ENCODE assay signal across 8 mouse cellular contexts in genomic region chr11:106788775-106789459, GRCm38 (mm10). TPM values are rescaled to one million over a fixed set of nuclear protein-coding genes. Genes with fewer than 3 reads are reported as not detected.
DNase-seq lines count a peak whose midpoint lies in the region; ATAC-seq lines count a peak whose summit lies in the region.

TSS of gene Ddx5 (minus strand) at chr11:106789185.
TSS of gene Cep95 (plus strand) at chr11:106789252.

- H3K4me3 ChIP-seq in hindbrain, embryonic 15.5 days = peak within 1 kb of the TSS; percentile 66

- peaks cover 38% of the 10 kb centered on the region for H3K4me1 ChIP-seq in hindbrain, embryonic 15.5 days (replicated peaks)

- under 1% methylated on average over 58 of the region's 58 CpGs for WGBS in hindbrain, embryonic 15.5 days

- no peaks in the 10 kb centered on the region for H3K9me3 ChIP-seq in hindbrain, embryonic 15.5 days

- peak within 1 kb of the TSS; percentile 67 for H3K4me2 ChIP-seq in hindbrain, embryonic 15.5 days

- DNase-seq in ZHBTc4 (ENCODE audit: low read depth, low spot score) = peak; percentile 99
- DNase-seq in cerebellum, postnatal 4 days (ENCODE audit: low spot score in 2 of 2) = peak; percentile 86 to 95
- DNase-seq in gastrocnemius, adult 18-20 months (ENCODE audit: low spot score) = peak; percentile 98
- DNase-seq in layer of hippocampus, postnatal 36 days = peak; percentile 93 to 97
- peak; percentile 98 for DNase-seq in lung, postnatal 25 days (ENCODE audit: low spot score)
- peak; percentile 95 for DNase-seq in retina, adult 2 months (ENCODE audit: low read depth, low spot score)
- DNase-seq in thymus, postnatal 4 days = peak; percentile 99

- ATAC-seq in hindbrain, embryonic 15.5 days (ENCODE audit: low FRiP score, low read depth) = peak; percentile 95

- H3K36me3 ChIP-seq in hindbrain, embryonic 15.5 days = peaks cover 37% of the 10 kb centered on the region

- peak within 1 kb of the TSS; percentile 100 for H3K27ac ChIP-seq in hindbrain, embryonic 15.5 days (replicated peaks)

- peak within 1 kb of the TSS; percentile 85 for H3K9ac ChIP-seq in hindbrain, embryonic 15.5 days

- H3K27me3 ChIP-seq in hindbrain, embryonic 15.5 days = no peaks in the 10 kb centered on the region

RNA-seq across cellular contexts. Expression of gene Ddx5, which starts in this region (rescaled TPM):
- 100 to 1,000 TPM; 250 to 296 TPM for total RNA-seq in gastrocnemius, adult 18-20 months (2021)
- polyA plus RNA-seq in hindbrain, embryonic 15.5 days (2015; fragmentation: Nextera tagmentation; extraction: Ambion mirVana) = 340 and 351 TPM in 2 replicates
- total RNA-seq in layer of hippocampus, postnatal 36 days (2021) = 100 to 1,000 TPM; 814 to 831 TPM

RNA-seq across cellular contexts. Expression of gene Cep95, which starts in this region (rescaled TPM):
- total RNA-seq in gastrocnemius, adult 18-20 months (2021) = 1 to 10 TPM; 2.7 to 4.7 TPM
- polyA plus RNA-seq in hindbrain, embryonic 15.5 days (2015; fragmentation: Nextera tagmentation; extraction: Ambion mirVana) = 14.0 and 16.1 TPM in 2 replicates
- 10 to 100 TPM; 10.4 to 14.9 TPM for total RNA-seq in layer of hippocampus, postnatal 36 days (2021)

Comparison
In these comparisons a context has a peak if more than half of its experiments do, and no peak if none do; other contexts are left out.
1. Peak in every context shown above with its lines: DNase-seq, ATAC-seq, H3K4me3 ChIP-seq and H3K27ac ChIP-seq.